ENCODE assay signal across 25 mouse cellular contexts in genomic region chrX:12502364-12502763, GRCm38 (mm10).
DNase-seq lines count a peak whose midpoint lies in the region; ATAC-seq and TF ChIP-seq lines count a peak whose summit lies in the region.
"Had no signal": no experiment of that assay in that cellular context is flagged by ENCODE, and none has a peak within 500 bp of the region (broad histone marks: within the 10 kb centered on the region; RNA-seq: fewer than 3 reads in every experiment).

No protein-coding gene starts in this region.

- ATAC-seq in liver, postnatal 0 days: no peak
- ATAC-seq in liver, embryonic 12.5 days: no peak
- peak; percentile 66; the same call in 1 of the 2 replicates for ATAC-seq in midbrain, embryonic 12.5 days (ENCODE audit: low FRiP score, low read depth)
- ATAC-seq in midbrain, embryonic 16.5 days: no peak
- ATAC-seq in hindbrain, embryonic 12.5 days (ENCODE audit: low FRiP score): no peak
- ATAC-seq: activated CD4-positive, CD25-positive, alpha-beta regulatory T cell, adult 4 months; CD4-positive, CD25-positive, alpha-beta regulatory T cell, adult 4 months; forebrain, embryonic 15.5 days; hindbrain, embryonic 16.5 days had no signal

- DNase-seq in liver, postnatal 0 days: no peak
- peak; percentile 30 for DNase-seq in Muller cell, postnatal 12 days (ENCODE audit: inconsistent ontology term)
- DNase-seq: adrenal gland, adult 8-10 months; adrenal gland, postnatal 25 days; cerebellum, adult 11-12 months; cerebellum, adult 8-10 months; cerebellum, postnatal 10 days; cerebellum, postnatal 36 days; embryo, embryonic 11 days; gastrocnemius, postnatal 25 days; heart, adult 2 months had no signal

- TF ChIP-seq EP300 in liver, postnatal 0 days (IDR thresholded peaks at IDR 0.05; ENCODE audit: low read depth): no peak

- 0 out of 2 replicates have a peak overlapping the region, but pooled peaks have one; percentile 2 for H3K27ac ChIP-seq in liver, postnatal 0 days (ENCODE audit: low read depth)
- no peak overlapping the region for H3K27ac ChIP-seq in liver, embryonic 12.5 days
- H3K27ac ChIP-seq in midbrain, embryonic 12.5 days (replicated peaks): peak overlapping the region; percentile 56; the same call in 1 of the 2 replicates
- H3K27ac ChIP-seq in midbrain, embryonic 16.5 days (ENCODE audit: low read length): no peak overlapping the region
- no peak overlapping the region for H3K27ac ChIP-seq in hindbrain, embryonic 12.5 days
- H3K27ac ChIP-seq: embryonic facial prominence, embryonic 10.5 days; embryonic facial prominence, embryonic 13.5 days; forebrain, embryonic 12.5 days; forebrain, embryonic 15.5 days; heart, adult 2 months; hindbrain, embryonic 13.5 days had no signal

- H3K9ac ChIP-seq in liver, postnatal 0 days (replicated peaks): no peak overlapping the region
- H3K9ac ChIP-seq in liver, embryonic 12.5 days: no peak overlapping the region
- H3K9ac ChIP-seq in midbrain, embryonic 12.5 days (replicated peaks): no peak overlapping the region
- H3K9ac ChIP-seq in midbrain, embryonic 16.5 days (ENCODE audit: low read depth, low read length): no peak overlapping the region
- H3K9ac ChIP-seq in hindbrain, embryonic 12.5 days: no peak overlapping the region
- H3K9ac ChIP-seq: embryonic facial prominence, embryonic 13.5 days; forebrain, embryonic 12.5 days; forebrain, embryonic 15.5 days; hindbrain, embryonic 13.5 days had no signal

- 57% methylated on average over 4 of the region's 4 CpGs for WGBS in liver, postnatal 0 days (ENCODE audit: insufficient replicate concordance)
- 48% methylated on average over 4 of the region's 4 CpGs for whole genome bisulfite sequencing in liver, embryonic 12.5 days (ENCODE audit: insufficient replicate concordance)
- 60% methylated on average over 4 of the region's 4 CpGs for WGBS in midbrain, embryonic 12.5 days
- 48% methylated on average over 4 of the region's 4 CpGs for WGBS in midbrain, embryonic 16.5 days
- 73% methylated on average over 4 of the region's 4 CpGs for WGBS in hindbrain, embryonic 12.5 days

- H3K4me3 ChIP-seq in liver, postnatal 0 days (ENCODE audit: low read depth, low read length): no peak overlapping the region
- H3K4me3 ChIP-seq in liver, embryonic 12.5 days: no peak overlapping the region
- no peak overlapping the region for H3K4me3 ChIP-seq in midbrain, embryonic 12.5 days
- no peak overlapping the region for H3K4me3 ChIP-seq in midbrain, embryonic 16.5 days (ENCODE audit: low read depth, low read length)
- H3K4me3 ChIP-seq in hindbrain, embryonic 12.5 days: no peak overlapping the region
- H3K4me3 ChIP-seq: embryonic facial prominence, embryonic 10.5 days; embryonic facial prominence, embryonic 13.5 days; erythroblast, embryonic 14.5 days; forebrain, embryonic 12.5 days; forebrain, embryonic 15.5 days; heart, adult 2 months; hindbrain, embryonic 13.5 days had no signal

- H3K36me3 ChIP-seq in liver, postnatal 0 days (replicated peaks; ENCODE audit: insufficient read depth, low read length): no peaks in the 10 kb centered on the region
- no peaks in the 10 kb centered on the region for H3K36me3 ChIP-seq in liver, embryonic 12.5 days
- no peaks in the 10 kb centered on the region for H3K36me3 ChIP-seq in midbrain, embryonic 12.5 days
- H3K36me3 ChIP-seq in midbrain, embryonic 16.5 days (ENCODE audit: control insufficient read depth, insufficient read depth, low read length): no peaks in the 10 kb centered on the region
- H3K36me3 ChIP-seq in hindbrain, embryonic 12.5 days: no peaks in the 10 kb centered on the region
- H3K36me3 ChIP-seq: embryonic facial prominence, embryonic 10.5 days; embryonic facial prominence, embryonic 13.5 days; forebrain, embryonic 12.5 days; forebrain, embryonic 15.5 days; hindbrain, embryonic 13.5 days had no signal

- 0 out of 2 replicates have a peak, but pooled peaks cover 2% of the 10 kb centered on the region for H3K4me1 ChIP-seq in liver, postnatal 0 days (ENCODE audit: insufficient read depth)
- no peaks in the 10 kb centered on the region for H3K4me1 ChIP-seq in liver, embryonic 12.5 days
- H3K4me1 ChIP-seq in midbrain, embryonic 12.5 days: no peaks in the 10 kb centered on the region; the same call in 1 of the 2 replicates
- no peaks in the 10 kb centered on the region for H3K4me1 ChIP-seq in midbrain, embryonic 16.5 days (ENCODE audit: control insufficient read depth, insufficient read depth, low read length)
- H3K4me1 ChIP-seq in hindbrain, embryonic 12.5 days: no peaks in the 10 kb centered on the region
- H3K4me1 ChIP-seq: embryonic facial prominence, embryonic 10.5 days; embryonic facial prominence, embryonic 13.5 days; forebrain, embryonic 12.5 days; forebrain, embryonic 15.5 days; hindbrain, embryonic 13.5 days had no signal

- TF ChIP-seq CTCF in liver, postnatal 0 days (IDR thresholded peaks at IDR 0.05; ENCODE audit: low read depth): no peak

- no peak overlapping the region for H3K4me2 ChIP-seq in liver, postnatal 0 days (ENCODE audit: low read depth, low read length)
- no peak overlapping the region for H3K4me2 ChIP-seq in liver, embryonic 12.5 days
- H3K4me2 ChIP-seq in midbrain, embryonic 12.5 days (replicated peaks): no peak overlapping the region
- H3K4me2 ChIP-seq in midbrain, embryonic 16.5 days (ENCODE audit: low read length): no peak overlapping the region
- no peak overlapping the region for H3K4me2 ChIP-seq in hindbrain, embryonic 12.5 days (replicated peaks)
- H3K4me2 ChIP-seq: embryonic facial prominence, embryonic 13.5 days; forebrain, embryonic 12.5 days; forebrain, embryonic 15.5 days; heart, embryonic 11.5 days; hindbrain, embryonic 13.5 days had no signal

- H3K27me3 ChIP-seq in liver, postnatal 0 days (ENCODE audit: insufficient read depth, low read length): no peaks in the 10 kb centered on the region
- peaks cover 4% of the 10 kb centered on the region; the same call in 1 of the 2 replicates for H3K27me3 ChIP-seq in liver, embryonic 12.5 days (replicated peaks)
- H3K27me3 ChIP-seq in midbrain, embryonic 12.5 days: no peaks in the 10 kb centered on the region
- no peaks in the 10 kb centered on the region for H3K27me3 ChIP-seq in midbrain, embryonic 16.5 days (ENCODE audit: control insufficient read depth, insufficient read depth, low read depth, low read length)
- no peaks in the 10 kb centered on the region for H3K27me3 ChIP-seq in hindbrain, embryonic 12.5 days
- H3K27me3 ChIP-seq: forebrain, embryonic 15.5 days had no signal

- no peaks in the 10 kb centered on the region for H3K9me3 ChIP-seq in liver, postnatal 0 days (ENCODE audit: low read length)
- no peaks in the 10 kb centered on the region for H3K9me3 ChIP-seq in liver, embryonic 12.5 days (replicated peaks)
- no peaks in the 10 kb centered on the region for H3K9me3 ChIP-seq in midbrain, embryonic 12.5 days
- H3K9me3 ChIP-seq in midbrain, embryonic 16.5 days (replicated peaks; ENCODE audit: control insufficient read depth, low read length, poor library complexity, severe bottlenecking): no peaks in the 10 kb centered on the region
- H3K9me3 ChIP-seq in hindbrain, embryonic 12.5 days (replicated peaks): no peaks in the 10 kb centered on the region
- H3K9me3 ChIP-seq: embryonic facial prominence, embryonic 10.5 days; embryonic facial prominence, embryonic 13.5 days; forebrain, embryonic 12.5 days; forebrain, embryonic 15.5 days; hindbrain, embryonic 13.5 days had no signal

Comparison
In these comparisons a context has a peak if more than half of its experiments do, and no peak if none do; other contexts are left out.
1. H3K27ac ChIP-seq: peak in liver, postnatal 0 days (single experiment) and midbrain, embryonic 12.5 days (single experiment); none in liver, embryonic 12.5 days (single experiment), midbrain, embryonic 16.5 days (single experiment) and hindbrain, embryonic 12.5 days (single experiment).